Mouse (Mus musculus) liver, embryonic 15.5 days (tissue): ENCODE results near the gene Col20a1. TPM values are rescaled to one million over a fixed set of nuclear protein-coding genes. Genes with fewer than 3 reads are reported as not detected.

ENCODE experiments used
- ATAC-seq: fragments of 200-750 bp; cut with Nextera tagmentation; 2 replicates; pipeline ENCODE4 v1.8.0; 2017; ENCODE audit warnings: moderate number of reproducible peaks, mild to moderate bottlenecking, moderate library complexity; ENCODE audit not compliant: insufficient read depth
- H3K27ac ChIP-seq: fragments of 300-500 bp; sonication (generic); replicated peaks from 2 replicates; pipeline ENCODE4 v1.5.1; 2015; ENCODE audit warnings: mild to moderate bottlenecking, inconsistent platforms
- H3K27me3 ChIP-seq: fragments of 300-500 bp; sonication (generic); 2 replicates; pipeline ENCODE4 v1.6.1; 2015; ENCODE audit warnings: mild to moderate bottlenecking, inconsistent platforms
- H3K36me3 ChIP-seq: fragments of 300-500 bp; sonication (generic); replicated peaks from 2 replicates; pipeline ENCODE4 v1.6.1; 2015; ENCODE audit warnings: moderate library complexity, mild to moderate bottlenecking, inconsistent platforms
- H3K4me1 ChIP-seq: fragments of 300-500 bp; sonication (generic); replicated peaks from 2 replicates; pipeline ENCODE4 v1.6.1; 2015; ENCODE audit warnings: inconsistent platforms
- H3K4me2 ChIP-seq: fragments of 300-500 bp; sonication (generic); 2 replicates; pipeline ENCODE4 v1.6.1; 2015; ENCODE audit warnings: moderate library complexity, mild to moderate bottlenecking, inconsistent platforms
- H3K4me3 ChIP-seq: fragments of 300-500 bp; sonication (generic); replicated peaks from 2 replicates; pipeline ENCODE4 v1.5.1; 2015; ENCODE audit warnings: mild to moderate bottlenecking, inconsistent platforms
- H3K9ac ChIP-seq: fragments of 300-500 bp; sonication (generic); 2 replicates; pipeline ENCODE4 v1.6.1; 2015; ENCODE audit warnings: moderate library complexity, mild to moderate bottlenecking, inconsistent platforms
- H3K9me3 ChIP-seq: fragments of 300-500 bp; sonication (generic); replicated peaks from 2 replicates; pipeline ENCODE4 v1.6.1; 2016; ENCODE audit warnings: inconsistent platforms
- WGBS: fragments of 180-500 bp; shearing (Covaris S2); methylation state at CpG from one replicate; pipeline ENCODE4 v1.1.7; 2015; ENCODE audit warnings: mixed read lengths; ENCODE audit not compliant: insufficient replicate concordance; 5-methylcytosine and 5-hydroxymethylcytosine counted together
- polyA plus RNA-seq: library from polyadenylated mRNA; unstranded; fragments of >200 nt; fragmentation: Nextera tagmentation; extraction: Ambion mirVana; gene quantifications from 2 replicates; pipeline ENCODE4 v1.2.1, GENCODE M21; 2015

Gene Col20a1
- polyA plus RNA-seq, 1 experiment from 2014 or later, result 0.07 TPM

DNA sequence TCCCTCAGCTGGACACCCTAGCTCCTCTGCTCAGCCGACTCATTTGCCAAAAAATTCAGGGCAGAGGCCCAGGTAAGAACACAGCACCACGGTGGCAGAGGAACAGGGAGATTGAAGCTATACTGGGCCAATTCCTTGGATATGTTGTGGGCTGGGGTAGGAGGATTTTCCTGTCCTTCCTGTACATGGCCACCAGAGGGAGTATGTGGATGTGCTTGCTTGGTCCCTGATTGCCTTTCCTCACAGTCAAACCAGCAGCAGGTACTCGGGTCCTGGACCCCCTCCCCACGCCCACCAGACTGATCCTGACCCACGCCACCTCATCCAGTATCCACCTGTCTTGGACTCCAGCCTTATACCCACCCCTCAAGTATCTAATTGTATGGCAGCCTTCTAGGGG is 10.1 kb downstream of the Col20a1 start:
- no peaks in the 10 kb centered on the region for H3K36me3 ChIP-seq
- 4% methylated on average over 5 of the region's 5 CpGs for WGBS
- H3K27me3 ChIP-seq, result no peaks in the 10 kb centered on the region

DNA sequence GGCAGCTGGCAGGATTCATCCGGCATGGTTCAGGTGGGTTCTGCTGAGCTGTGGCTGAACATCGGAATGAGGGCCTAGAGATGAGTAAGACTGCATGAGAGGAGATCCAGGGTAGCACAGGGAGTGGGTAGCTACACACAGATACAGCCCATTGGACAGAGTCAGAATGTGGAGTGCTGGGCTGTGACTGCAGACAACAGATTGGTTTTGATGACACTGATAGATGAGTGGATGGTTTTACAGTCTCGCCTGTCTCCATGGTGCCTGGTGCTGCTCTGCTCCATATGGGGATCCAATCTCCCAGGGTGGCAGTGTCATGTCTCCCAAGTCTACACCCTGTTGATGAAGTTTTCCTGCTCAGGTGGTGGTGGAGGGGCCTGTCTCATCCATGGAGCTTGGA is 10.6 kb downstream of the Col20a1 start:
- no peak for ATAC-seq
- Histone ChIP-seq H3K4me1 (no peaks in the 10 kb centered on the region), H3K27me3 (no peaks in the 10 kb centered on the region), H3K4me3 (no peak overlapping the region), H3K9ac (no peak overlapping the region), H3K36me3 (no peaks in the 10 kb centered on the region), H3K4me2 (no peak overlapping the region), H3K9me3 (no peaks in the 10 kb centered on the region), H3K27ac (no peak overlapping the region)
- 38% methylated on average over 3 of the region's 3 CpGs for WGBS

More for the DNA sequence above, 10.1 kb downstream of the Col20a1 start:
- no peak overlapping the region for H3K27ac ChIP-seq
- H3K4me1 ChIP-seq, result no peaks in the 10 kb centered on the region
- no peak overlapping the region for H3K9ac ChIP-seq
- ATAC-seq, result no peak
- H3K4me2 ChIP-seq, result no peak overlapping the region
- no peak overlapping the region for H3K4me3 ChIP-seq
- no peaks in the 10 kb centered on the region for H3K9me3 ChIP-seq

DNA sequence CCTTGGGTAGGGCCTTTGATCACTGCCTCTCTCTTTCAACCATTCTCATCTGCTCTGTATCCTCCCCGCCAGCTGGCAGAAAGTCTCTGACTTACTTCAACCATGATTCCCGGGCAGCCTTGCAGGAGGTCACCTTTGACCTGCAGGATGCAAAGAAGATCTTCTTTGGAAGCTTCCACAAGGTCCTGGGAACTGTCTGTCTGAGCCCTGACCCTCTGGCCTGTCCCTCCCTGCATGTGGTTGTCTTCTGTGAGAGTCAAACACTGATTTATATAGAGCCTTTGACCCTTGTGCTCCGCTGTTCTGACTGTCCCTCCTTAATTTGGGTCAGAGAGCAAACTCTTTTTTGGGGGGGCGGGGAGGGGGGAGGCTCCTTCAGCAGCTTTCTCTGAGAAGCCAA is 20.7 kb downstream of the Col20a1 start:
- no peak overlapping the region for H3K4me3 ChIP-seq
- H3K36me3 ChIP-seq, result no peaks in the 10 kb centered on the region
- ATAC-seq, result no peak
- H3K4me2 ChIP-seq, result no peak overlapping the region
- H3K9ac ChIP-seq, result no peak overlapping the region
- no peaks in the 10 kb centered on the region for H3K9me3 ChIP-seq
- H3K27ac ChIP-seq, result no peak overlapping the region
- 45% methylated on average over 4 of the region's 4 CpGs for WGBS
- H3K27me3 ChIP-seq, result no peaks in the 10 kb centered on the region; the same call in 1 of the 2 replicates
- H3K4me1 ChIP-seq, result no peaks in the 10 kb centered on the region

DNA sequence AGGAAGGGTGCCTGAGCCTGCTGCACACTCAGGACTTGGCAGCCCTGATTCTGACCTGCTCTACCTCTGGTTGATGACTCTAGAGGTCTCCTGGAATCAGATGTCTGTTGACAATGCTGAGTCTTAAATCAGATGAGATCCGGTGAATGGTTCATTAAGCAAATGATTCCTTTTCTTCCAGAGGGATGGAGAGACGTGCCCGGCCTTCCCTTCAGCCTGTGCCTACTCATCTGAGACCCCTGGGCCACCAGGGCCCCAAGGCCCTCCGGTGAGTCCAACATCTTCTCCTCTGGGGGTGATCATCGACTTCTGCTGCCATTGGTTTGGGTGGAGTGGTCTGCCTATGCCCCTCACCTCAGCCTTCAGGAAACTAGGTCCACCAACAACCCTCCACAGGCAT is 22.0 kb downstream of the Col20a1 start:
- ATAC-seq, result no peak
- H3K4me2 ChIP-seq, result no peak overlapping the region
- H3K36me3 ChIP-seq, result no peaks in the 10 kb centered on the region
- 60% methylated on average over 5 of the region's 5 CpGs for WGBS
- H3K9ac ChIP-seq, result no peak overlapping the region
- H3K9me3 ChIP-seq, result no peaks in the 10 kb centered on the region
- H3K27me3 ChIP-seq, result no peaks in the 10 kb centered on the region; the same call in 1 of the 2 replicates
- no peaks in the 10 kb centered on the region for H3K4me1 ChIP-seq
- no peak overlapping the region for H3K4me3 ChIP-seq
- H3K27ac ChIP-seq, result no peak overlapping the region

DNA sequence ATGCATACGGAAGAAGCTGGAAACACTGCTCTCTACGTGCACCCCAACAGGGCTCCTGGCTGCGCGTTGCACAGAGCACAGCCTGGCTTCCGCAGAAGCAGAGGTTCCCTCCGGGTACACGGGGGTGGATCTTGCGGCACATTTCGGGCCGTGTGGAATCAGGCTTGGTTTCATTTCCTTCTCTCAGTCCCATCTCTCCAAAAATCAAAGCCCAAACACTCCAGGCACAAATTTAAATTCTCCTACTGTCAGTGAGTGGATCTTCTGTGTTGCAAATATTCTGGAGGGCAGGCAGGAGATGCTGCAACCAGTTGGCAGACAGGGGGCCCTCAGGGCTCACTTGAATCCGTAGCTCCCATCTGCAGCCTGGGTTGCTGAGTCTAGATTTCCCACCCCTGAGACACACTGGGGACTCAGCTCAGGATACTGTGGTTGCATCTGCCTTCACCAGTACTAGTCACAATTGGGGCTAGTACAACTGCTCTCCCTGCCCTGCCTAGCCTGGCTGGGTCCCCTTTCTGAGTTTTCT is 45.1 kb downstream of the Col20a1 start:
- H3K4me3 ChIP-seq, result no peak overlapping the region
- no peaks in the 10 kb centered on the region for H3K36me3 ChIP-seq
- 68% methylated on average over 11 of the region's 11 CpGs for WGBS
- H3K27me3 ChIP-seq, result peaks cover 8% of the 10 kb centered on the region; the same call in 1 of the 2 replicates
- no peak overlapping the region for H3K4me2 ChIP-seq
- no peak overlapping the region for H3K27ac ChIP-seq
- no peak overlapping the region for H3K9ac ChIP-seq
- no peaks in the 10 kb centered on the region for H3K4me1 ChIP-seq
- no peak for ATAC-seq
- no peaks in the 10 kb centered on the region for H3K9me3 ChIP-seq

DNA sequence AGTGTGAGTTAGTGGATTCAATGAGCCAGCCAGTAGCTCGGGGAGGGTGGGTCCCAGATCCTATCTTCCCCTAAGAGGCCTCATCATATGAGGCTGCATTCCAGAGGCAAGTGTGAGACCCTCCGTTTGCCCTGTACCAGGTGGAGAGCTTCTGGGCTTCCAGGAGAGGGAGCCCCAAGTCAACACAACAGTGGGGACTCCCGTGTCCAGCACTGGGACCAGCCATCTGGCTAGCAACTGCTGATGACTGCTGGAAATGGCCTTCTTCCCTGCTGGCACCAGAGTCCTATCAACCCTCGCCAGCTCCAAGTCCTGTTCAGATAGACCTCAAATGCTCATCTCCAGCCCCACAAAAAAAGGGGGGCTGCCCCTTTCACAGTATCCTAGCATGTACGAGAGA is 46.1 kb downstream of the Col20a1 start:
- Histone ChIP-seq H3K27me3 (peaks cover 17% of the 10 kb centered on the region), H3K4me1 (no peaks in the 10 kb centered on the region), H3K4me3 (no peak overlapping the region), H3K9me3 (no peaks in the 10 kb centered on the region), H3K36me3 (no peaks in the 10 kb centered on the region), H3K9ac (no peak overlapping the region), H3K27ac (no peak overlapping the region), H3K4me2 (no peak overlapping the region)
- 30% methylated on average over 5 of the region's 5 CpGs for WGBS
- no peak for ATAC-seq

DNA sequence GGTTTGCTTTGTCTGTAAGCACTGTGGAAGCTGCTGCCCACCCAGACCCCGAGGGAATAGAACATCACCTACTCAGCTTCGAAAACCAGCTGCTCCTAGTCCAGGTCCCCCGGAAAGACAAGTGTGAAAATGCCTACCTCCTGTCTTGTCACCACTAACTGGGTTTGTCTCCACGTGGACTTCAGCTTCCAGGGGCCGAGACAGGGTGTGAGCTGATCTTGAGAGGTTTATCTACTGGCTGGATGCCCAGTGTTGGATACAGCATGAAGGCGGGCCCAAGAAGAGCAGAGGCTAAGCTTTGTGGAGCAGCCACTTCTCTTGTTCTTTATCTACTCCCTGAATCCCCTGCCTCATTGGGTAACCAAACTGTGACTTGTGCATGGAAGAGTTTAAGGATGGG is 47.0 kb downstream of the Col20a1 start:
- Histone ChIP-seq H3K27me3 (peaks cover 26% of the 10 kb centered on the region), H3K4me2 (no peak overlapping the region), H3K4me3 (no peak overlapping the region), H3K9me3 (no peaks in the 10 kb centered on the region), H3K9ac (no peak overlapping the region), H3K27ac (no peak overlapping the region), H3K36me3 (no peaks in the 10 kb centered on the region), H3K4me1 (no peaks in the 10 kb centered on the region)
- ATAC-seq, result no peak
- 50% methylated on average over 6 of the region's 6 CpGs for WGBS

DNA sequence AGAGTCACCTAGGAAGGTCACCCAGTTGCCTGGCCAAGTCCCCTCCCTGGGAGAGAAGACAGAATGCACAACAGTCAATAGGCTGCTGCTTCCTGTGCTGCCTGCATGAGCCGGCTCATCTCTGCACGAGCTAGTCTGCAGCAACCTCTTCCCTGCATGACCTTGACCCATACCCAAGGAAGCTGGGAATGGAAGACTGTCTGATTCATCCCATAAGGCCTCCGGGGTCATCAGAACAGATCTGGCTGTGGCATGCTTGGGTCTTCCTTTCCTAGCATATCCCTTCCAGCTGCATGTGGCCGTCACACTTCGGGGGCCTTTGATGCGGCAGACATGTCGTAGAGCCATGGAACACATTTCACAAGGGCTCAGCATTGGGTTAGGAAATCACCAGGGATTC is 48.9 kb downstream of the Col20a1 start:
- H3K36me3 ChIP-seq, result no peaks in the 10 kb centered on the region
- WGBS, result 54% methylated on average over 7 of the region's 7 CpGs
- H3K27ac ChIP-seq, result no peak overlapping the region
- no peaks in the 10 kb centered on the region for H3K9me3 ChIP-seq
- H3K27me3 ChIP-seq, result peaks cover 45% of the 10 kb centered on the region
- no peak overlapping the region for H3K4me2 ChIP-seq
- ATAC-seq, result no peak
- H3K9ac ChIP-seq, result no peak overlapping the region
- no peaks in the 10 kb centered on the region; the same call in 1 of the 2 replicates for H3K4me1 ChIP-seq
- no peak overlapping the region for H3K4me3 ChIP-seq

DNA sequence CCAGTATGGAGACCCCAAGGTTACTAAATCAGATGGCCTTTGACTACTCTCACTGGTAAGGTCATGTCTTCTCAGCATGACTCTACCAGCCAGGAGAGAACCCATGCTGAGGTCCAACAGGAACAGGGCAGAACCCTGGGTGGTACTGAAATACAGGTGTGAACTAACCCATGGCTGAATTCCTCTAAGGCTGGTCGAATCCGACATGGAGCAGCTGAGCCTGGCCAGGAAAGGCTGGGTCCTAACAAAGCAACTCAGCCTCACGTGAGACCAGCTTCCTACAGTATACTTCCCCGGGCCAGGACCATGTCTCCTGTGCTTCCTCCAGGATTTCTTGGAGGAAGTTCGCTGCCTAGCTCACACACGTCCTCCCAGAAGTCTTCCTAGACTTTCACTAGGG is 50.2 kb downstream of the Col20a1 start:
- H3K9ac ChIP-seq, result no peak overlapping the region
- no peak overlapping the region for H3K4me3 ChIP-seq
- no peak overlapping the region for H3K27ac ChIP-seq
- H3K9me3 ChIP-seq, result no peaks in the 10 kb centered on the region
- no peaks in the 10 kb centered on the region for H3K36me3 ChIP-seq
- 46% methylated on average over 6 of the region's 6 CpGs for WGBS
- H3K4me2 ChIP-seq, result no peak overlapping the region
- H3K27me3 ChIP-seq, result peaks cover 59% of the 10 kb centered on the region
- H3K4me1 ChIP-seq, result no peaks in the 10 kb centered on the region; the same call in 1 of the 2 replicates
- ATAC-seq, result no peak

DNA sequence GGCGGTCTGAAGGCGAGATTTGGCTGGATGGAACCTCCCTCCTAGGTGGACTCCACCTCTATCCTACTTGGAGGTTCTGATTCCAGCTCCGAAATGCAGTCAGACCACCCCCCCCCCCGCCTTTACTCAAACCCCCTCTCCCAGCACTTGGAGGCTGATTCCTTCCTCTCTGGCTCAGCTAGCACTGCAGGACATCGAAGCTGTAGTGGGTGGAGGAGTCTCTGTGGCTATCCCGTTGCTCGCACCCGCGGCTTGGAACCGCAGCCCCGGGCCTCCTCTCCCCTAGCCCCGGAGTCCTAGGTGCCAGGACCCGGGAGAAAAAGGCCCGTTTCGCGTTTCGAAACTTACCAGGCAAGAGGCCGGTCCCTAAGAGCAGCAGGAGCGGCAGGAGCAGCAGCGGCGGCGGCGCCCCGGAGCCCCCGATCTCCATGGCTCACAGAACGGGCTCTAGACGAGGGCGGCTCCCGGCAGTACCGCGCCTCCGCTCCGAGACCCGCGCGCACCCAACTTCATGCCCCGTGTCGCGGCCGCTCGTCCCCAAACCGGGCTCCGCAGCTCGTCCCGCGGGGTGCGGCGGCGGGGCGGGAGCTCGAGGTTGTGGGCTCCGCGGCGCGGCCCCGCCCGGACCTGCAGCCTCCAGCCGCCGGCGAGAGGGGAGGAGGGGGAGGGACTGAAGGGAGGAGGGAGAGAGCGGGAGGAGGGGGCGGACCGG is 52.5 kb downstream of the Col20a1 start:
- 2% methylated on average over 62 of the region's 63 CpGs for WGBS
- Histone ChIP-seq H3K9me3 (no peaks in the 10 kb centered on the region), H3K27me3 (peaks cover 68% of the 10 kb centered on the region), H3K36me3 (no peaks in the 10 kb centered on the region), H3K4me2 (peak overlapping the region; percentile 61), H3K4me3 (peak overlapping the region; percentile 40), H3K27ac (no peak overlapping the region), H3K4me1 (peaks cover 7% of the 10 kb centered on the region), H3K9ac (0 out of 2 replicates have a peak overlapping the region, but pooled peaks have one; percentile 8)
- no peak for ATAC-seq

DNA sequence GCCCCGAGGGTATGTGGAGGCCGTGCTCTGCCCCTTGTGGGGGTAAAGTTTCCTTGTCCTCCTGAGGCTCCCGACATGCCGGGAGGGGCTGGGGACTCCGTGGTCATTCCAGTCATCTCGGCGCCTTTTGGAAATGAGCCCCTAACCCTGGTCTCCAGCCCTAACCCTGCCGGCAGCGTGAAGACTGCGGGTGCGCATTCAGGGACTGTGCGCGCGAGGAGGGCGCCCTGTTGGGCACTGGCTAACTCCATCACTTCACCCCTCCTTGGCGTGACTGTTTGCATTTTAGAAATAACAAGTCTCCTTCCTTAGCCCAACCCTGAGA is 53.0 kb downstream of the Col20a1 start:
- H3K9ac ChIP-seq, result no peak overlapping the region
- ATAC-seq, result no peak
- WGBS, result 7% methylated on average over 16 of the region's 16 CpGs

DNA sequence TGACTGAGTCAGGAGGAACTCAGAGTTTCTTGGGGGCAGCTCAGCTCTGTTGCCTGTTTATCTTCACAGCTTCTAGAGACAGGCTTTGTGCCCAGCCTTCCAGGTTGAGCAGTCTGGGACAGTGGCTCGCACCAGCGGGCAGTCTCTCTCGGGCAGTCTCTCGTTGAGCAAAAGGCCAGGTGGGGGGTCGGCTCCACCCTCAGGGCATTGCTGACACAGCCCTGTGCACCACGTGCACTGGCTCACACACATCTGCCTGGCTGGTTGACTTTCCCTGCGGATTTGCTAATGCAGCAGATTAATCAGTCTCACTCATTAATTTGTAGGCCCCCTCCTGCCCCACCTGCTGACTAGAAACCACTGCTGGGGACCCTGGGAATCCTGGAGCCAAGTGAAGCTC is 55.6 kb downstream of the Col20a1 start:
- peaks cover 56% of the 10 kb centered on the region for H3K27me3 ChIP-seq
- H3K9me3 ChIP-seq, result no peaks in the 10 kb centered on the region
- H3K9ac ChIP-seq, result no peak overlapping the region
- H3K27ac ChIP-seq, result no peak overlapping the region
- 17% methylated on average over 7 of the region's 7 CpGs for WGBS
- H3K4me2 ChIP-seq, result no peak overlapping the region
- no peaks in the 10 kb centered on the region for H3K36me3 ChIP-seq
- ATAC-seq, result no peak
- no peak overlapping the region for H3K4me3 ChIP-seq
- peaks cover 12% of the 10 kb centered on the region for H3K4me1 ChIP-seq

More for the DNA sequence above, 53.0 kb downstream of the Col20a1 start:
- H3K4me1 ChIP-seq, result peaks cover 12% of the 10 kb centered on the region
- H3K9me3 ChIP-seq, result no peaks in the 10 kb centered on the region
- H3K27ac ChIP-seq, result no peak overlapping the region
- H3K4me3 ChIP-seq, result peak overlapping the region; percentile 40
- H3K4me2 ChIP-seq, result peak overlapping the region; percentile 61
- H3K36me3 ChIP-seq, result no peaks in the 10 kb centered on the region
- peaks cover 68% of the 10 kb centered on the region for H3K27me3 ChIP-seq
